ENCODE assay signal across 7 mouse cellular contexts in genomic region chr8:84201545-84202245, GRCm38 (mm10). TPM values are rescaled to one million over a fixed set of nuclear protein-coding genes. Genes with fewer than 3 reads are reported as not detected.
DNase-seq lines count a peak whose midpoint lies in the region; ATAC-seq and TF ChIP-seq lines count a peak whose summit lies in the region.

No protein-coding gene starts in this region.

- WGBS in forebrain, postnatal 0 days = 55% methylated on average over 15 of the region's 15 CpGs
- WGBS in hindbrain, embryonic 11.5 days = 64% methylated on average over 15 of the region's 15 CpGs
- WGBS in limb, embryonic 13.5 days = 49% methylated on average over 15 of the region's 15 CpGs
- 62% methylated on average over 15 of the region's 15 CpGs for WGBS in midbrain, embryonic 13.5 days

- peak overlapping the region; percentile 86 for H3K4me2 ChIP-seq in forebrain, postnatal 0 days (ENCODE audit: low read depth)
- H3K4me2 ChIP-seq in hindbrain, embryonic 11.5 days (replicated peaks; ENCODE audit: low read depth, low read length) = peak overlapping the region; percentile 89
- peak overlapping the region; percentile 97 for H3K4me2 ChIP-seq in limb, embryonic 13.5 days (replicated peaks)
- H3K4me2 ChIP-seq in midbrain, embryonic 13.5 days (replicated peaks) = peak overlapping the region; percentile 74

- H3K9ac ChIP-seq in forebrain, postnatal 0 days = peak overlapping the region; percentile 51; the same call in 1 of the 2 replicates
- H3K9ac ChIP-seq in hindbrain, embryonic 11.5 days (ENCODE audit: low read depth, low read length) = no peak overlapping the region; the same call in 1 of the 2 replicates
- H3K9ac ChIP-seq in limb, embryonic 13.5 days = peak overlapping the region; percentile 94
- H3K9ac ChIP-seq in midbrain, embryonic 13.5 days (replicated peaks) = peak overlapping the region; percentile 69

- H3K27ac ChIP-seq in forebrain, postnatal 0 days (ENCODE audit: low read depth, low read length) = peak overlapping the region; percentile 50; the same call in 1 of the 2 replicates
- no peak overlapping the region for H3K27ac ChIP-seq in hindbrain, embryonic 11.5 days (ENCODE audit: low read depth, low read length)
- peak overlapping the region; percentile 99 for H3K27ac ChIP-seq in limb, embryonic 13.5 days
- 0 out of 2 replicates have a peak overlapping the region, but pooled peaks have one; percentile 2 for H3K27ac ChIP-seq in midbrain, embryonic 13.5 days

- peaks cover 68% of the 10 kb centered on the region for H3K4me1 ChIP-seq in E14TG2a.4 (replicated peaks; ENCODE audit: low read depth, low read length)
- peaks cover 16% of the 10 kb centered on the region for H3K4me1 ChIP-seq in forebrain, postnatal 0 days (ENCODE audit: insufficient read depth)
- H3K4me1 ChIP-seq in hindbrain, embryonic 11.5 days (replicated peaks; ENCODE audit: control insufficient read depth, insufficient read depth, low read length) = peaks cover 28% of the 10 kb centered on the region
- peaks cover 63% of the 10 kb centered on the region for H3K4me1 ChIP-seq in limb, embryonic 13.5 days
- peaks cover 57% of the 10 kb centered on the region for H3K4me1 ChIP-seq in midbrain, embryonic 13.5 days (replicated peaks)

- TF ChIP-seq CTCF in E14TG2a.4 (conservative IDR thresholded peaks at IDR 0.05; ENCODE audit: low read length) = no peak
- TF ChIP-seq CTCF in Patski (IDR thresholded peaks at IDR 0.05) = no peak
- TF ChIP-seq CTCF in forebrain, postnatal 0 days (IDR thresholded peaks at IDR 0.05; ENCODE audit: low read depth) = no peak

- H3K27me3 ChIP-seq in E14TG2a.4 (ENCODE audit: insufficient read depth, low read length) = peaks cover 8% of the 10 kb centered on the region
- H3K27me3 ChIP-seq in Patski = no peaks in the 10 kb centered on the region
- H3K27me3 ChIP-seq in forebrain, postnatal 0 days (ENCODE audit: insufficient read depth, low read length) = no peaks in the 10 kb centered on the region
- 0 out of 2 replicates have a peak, but pooled peaks cover 4% of the 10 kb centered on the region for H3K27me3 ChIP-seq in hindbrain, embryonic 11.5 days (ENCODE audit: control insufficient read depth, insufficient read depth, low read length)
- no peaks in the 10 kb centered on the region for H3K27me3 ChIP-seq in limb, embryonic 13.5 days
- H3K27me3 ChIP-seq in midbrain, embryonic 13.5 days = peaks cover 19% of the 10 kb centered on the region

- ATAC-seq in Patski = peak; percentile 22
- no peak for ATAC-seq in forebrain, postnatal 0 days
- ATAC-seq in hindbrain, embryonic 11.5 days (ENCODE audit: low FRiP score) = no peak
- no peak for ATAC-seq in limb, embryonic 13.5 days (ENCODE audit: low FRiP score, low read depth)
- no peak for ATAC-seq in midbrain, embryonic 13.5 days

- in situ Hi-C loops in Patski (cut with MboI; ENCODE audit: low pct_unique_long_range_greater_than_20kb) = loop anchor here (10.0 kb wide), 1 partner anchor 783 kb away; no protein-coding TSS in a partner anchor

- peaks cover 27% of the 10 kb centered on the region for H3K36me3 ChIP-seq in E14TG2a.4 (ENCODE audit: insufficient read depth, low read length)
- H3K36me3 ChIP-seq in forebrain, postnatal 0 days (ENCODE audit: insufficient read depth) = no peaks in the 10 kb centered on the region
- H3K36me3 ChIP-seq in hindbrain, embryonic 11.5 days (ENCODE audit: control insufficient read depth, insufficient read depth, low read length) = no peaks in the 10 kb centered on the region
- peaks cover 19% of the 10 kb centered on the region for H3K36me3 ChIP-seq in limb, embryonic 13.5 days
- H3K36me3 ChIP-seq in midbrain, embryonic 13.5 days = no peaks in the 10 kb centered on the region

- DNase-seq in Patski (ENCODE audit: low read depth, low spot score) = no peak
- no peak for DNase-seq in forebrain, postnatal 0 days
- no peak for DNase-seq in hindbrain, embryonic 11.5 days (ENCODE audit: low spot score)
- no peak for DNase-seq in c-Kit-positive CD71-positive TER-119-positive erythroid progenitor cells, embryonic 14.5 days (ENCODE audit: low spot score)

- POLR2A ChIA-PET in Patski (lab: Charles Lee) = interaction anchor here (0.5 to 1.4 kb wide), 11 partner anchors 8 to 541 kb away, joined by 3 to 4 read pairs (median 3); partner anchors contain the start of gene Zswim4

- peak overlapping the region; percentile 87 for H3K4me3 ChIP-seq in E14TG2a.4 (replicated peaks; ENCODE audit: low read length)
- H3K4me3 ChIP-seq in forebrain, postnatal 0 days (ENCODE audit: low read depth, low read length) = peak overlapping the region; percentile 40; the same call in 1 of the 2 replicates
- peak overlapping the region; percentile 47 for H3K4me3 ChIP-seq in hindbrain, embryonic 11.5 days (ENCODE audit: low read depth, low read length)
- H3K4me3 ChIP-seq in limb, embryonic 13.5 days = peak overlapping the region; percentile 82
- peak overlapping the region; percentile 43 for H3K4me3 ChIP-seq in midbrain, embryonic 13.5 days (replicated peaks)

- H3K9me3 ChIP-seq in E14TG2a.4 (ENCODE audit: low read length) = no peaks in the 10 kb centered on the region
- H3K9me3 ChIP-seq in forebrain, postnatal 0 days (ENCODE audit: low read length) = no peaks in the 10 kb centered on the region
- H3K9me3 ChIP-seq in hindbrain, embryonic 11.5 days (ENCODE audit: control insufficient read depth, low read length) = no peaks in the 10 kb centered on the region
- H3K9me3 ChIP-seq in limb, embryonic 13.5 days = no peaks in the 10 kb centered on the region
- H3K9me3 ChIP-seq in midbrain, embryonic 13.5 days = no peaks in the 10 kb centered on the region

- CTCF ChIA-PET in Patski (lab: Charles Lee) = interaction anchor here (1.2 to 2.5 kb wide), 3 partner anchors 12 to 55 kb away, joined by 3 to 18 read pairs (median 4); partner anchors contain the start of gene Nanos3

RNA-seq across cellular contexts. Expression of gene Nanos3, which starts 16.7 kb away (rescaled TPM):
- 0.81 TPM for polyA plus RNA-seq in Patski (2021)
- total RNA-seq in forebrain, postnatal 0 days (2014; rRNA removed) = 1.7 and 3.2 TPM in 2 replicates
- 10.0 and 13.3 TPM in 2 replicates for polyA plus RNA-seq in forebrain, postnatal 0 days (2015; fragmentation: Nextera tagmentation; extraction: Ambion mirVana)
- 4.5 and 5.6 TPM in 2 replicates for polyA plus RNA-seq in hindbrain, embryonic 11.5 days (2014; fragmentation: Nextera tagmentation; extraction: Ambion mirVana)
- polyA plus RNA-seq in limb, embryonic 13.5 days (2015; fragmentation: Nextera tagmentation; extraction: Ambion mirVana) = 5.7 TPM in 2 replicates
- 8.8 and 11.6 TPM in 2 replicates for polyA plus RNA-seq in midbrain, embryonic 13.5 days (2015; fragmentation: Nextera tagmentation; extraction: Ambion mirVana)

RNA-seq across cellular contexts. Expression of gene Zswim4, which starts 35.2 kb away (rescaled TPM):
- polyA plus RNA-seq in Patski (2021) = 22.4 TPM
- total RNA-seq in forebrain, postnatal 0 days (2014; rRNA removed) = 36.5 and 47.7 TPM in 2 replicates
- polyA plus RNA-seq in forebrain, postnatal 0 days (2015; fragmentation: Nextera tagmentation; extraction: Ambion mirVana) = 15.1 and 15.5 TPM in 2 replicates
- 22.5 and 26.1 TPM in 2 replicates for polyA plus RNA-seq in hindbrain, embryonic 11.5 days (2014; fragmentation: Nextera tagmentation; extraction: Ambion mirVana)
- polyA plus RNA-seq in limb, embryonic 13.5 days (2015; fragmentation: Nextera tagmentation; extraction: Ambion mirVana) = 23.5 and 23.9 TPM in 2 replicates
- polyA plus RNA-seq in midbrain, embryonic 13.5 days (2015; fragmentation: Nextera tagmentation; extraction: Ambion mirVana) = 44.9 and 47.4 TPM in 2 replicates

RNA-seq across cellular contexts. Expression of gene D8Ertd738e, which starts 47.8 kb away (rescaled TPM):
- polyA plus RNA-seq in Patski (2021) = 227 TPM
- total RNA-seq in forebrain, postnatal 0 days (2014; rRNA removed) = 130 and 146 TPM in 2 replicates
- polyA plus RNA-seq in forebrain, postnatal 0 days (2015; fragmentation: Nextera tagmentation; extraction: Ambion mirVana) = 255 and 310 TPM in 2 replicates
- 298 and 313 TPM in 2 replicates for polyA plus RNA-seq in hindbrain, embryonic 11.5 days (2014; fragmentation: Nextera tagmentation; extraction: Ambion mirVana)
- 325 and 338 TPM in 2 replicates for polyA plus RNA-seq in limb, embryonic 13.5 days (2015; fragmentation: Nextera tagmentation; extraction: Ambion mirVana)
- polyA plus RNA-seq in midbrain, embryonic 13.5 days (2015; fragmentation: Nextera tagmentation; extraction: Ambion mirVana) = 261 and 273 TPM in 2 replicates

RNA-seq across cellular contexts. Expression of gene 4930432K21Rik, which starts 53.9 kb away (rescaled TPM):
- 3.9 TPM for polyA plus RNA-seq in Patski (2021)
- total RNA-seq in forebrain, postnatal 0 days (2014; rRNA removed) = 3.5 and 6.0 TPM in 2 replicates
- polyA plus RNA-seq in forebrain, postnatal 0 days (2015; fragmentation: Nextera tagmentation; extraction: Ambion mirVana) = 2.4 and 3.3 TPM in 2 replicates
- 0.57 and 0.88 TPM in 2 replicates for polyA plus RNA-seq in hindbrain, embryonic 11.5 days (2014; fragmentation: Nextera tagmentation; extraction: Ambion mirVana)
- 1.6 and 2.0 TPM in 2 replicates for polyA plus RNA-seq in limb, embryonic 13.5 days (2015; fragmentation: Nextera tagmentation; extraction: Ambion mirVana)
- 2.3 and 2.7 TPM in 2 replicates for polyA plus RNA-seq in midbrain, embryonic 13.5 days (2015; fragmentation: Nextera tagmentation; extraction: Ambion mirVana)

RNA-seq across cellular contexts. Expression of gene Cc2d1a, which starts 54.0 kb away (rescaled TPM):
- 54.7 TPM for polyA plus RNA-seq in Patski (2021)
- total RNA-seq in forebrain, postnatal 0 days (2014; rRNA removed) = 64.2 and 70.1 TPM in 2 replicates
- 36.3 and 48.4 TPM in 2 replicates for polyA plus RNA-seq in forebrain, postnatal 0 days (2015; fragmentation: Nextera tagmentation; extraction: Ambion mirVana)
- polyA plus RNA-seq in hindbrain, embryonic 11.5 days (2014; fragmentation: Nextera tagmentation; extraction: Ambion mirVana) = 8.5 and 8.8 TPM in 2 replicates
- 27.6 and 29.3 TPM in 2 replicates for polyA plus RNA-seq in limb, embryonic 13.5 days (2015; fragmentation: Nextera tagmentation; extraction: Ambion mirVana)
- 24.5 and 24.7 TPM in 2 replicates for polyA plus RNA-seq in midbrain, embryonic 13.5 days (2015; fragmentation: Nextera tagmentation; extraction: Ambion mirVana)
